Mouse (Mus musculus) kidney, embryonic 16.5 days (tissue): ENCODE data around the gene Teddm3. TPM values are rescaled to one million over a fixed set of nuclear protein-coding genes. Genes with fewer than 3 reads are reported as not detected.

Experiments
- polyA plus RNA-seq: library from polyadenylated mRNA; unstranded; fragments of >200 nt; fragmentation: Nextera tagmentation; extraction: Ambion mirVana; gene quantifications from 2 replicates; pipeline ENCODE4 v1.2.1, GENCODE M21; 2015

Gene Teddm3
- polyA plus RNA-seq, 1 experiment from 2014 or later = 0.14 TPM

Other genes starting within 250 kb of the Teddm3 start
- 21.8 and 23.4 TPM in 2 replicates for gene Ephb3, start 50.8 kb upstream of the Teddm3 start, polyA plus RNA-seq